Mouse (Mus musculus) megakaryocyte, adult 5-6 weeks (primary cell): Measurements from ENCODE around the gene Veph1. TPM values are rescaled to one million over a fixed set of nuclear protein-coding genes. Genes with fewer than 3 reads are reported as not detected.

Experiments used
- ATAC-seq: 2 replicates; pipeline ENCODE4 v1.8.0; 2016; ENCODE audit warnings: mild to moderate bottlenecking, inconsistent platforms; ENCODE audit not compliant: poor library complexity, severe bottlenecking
- total RNA-seq, 2 experiments: library from RNA; stranded (forward) in 1 of 2; stranded (reverse) in 1 of 2; fragments of 153-499, 151-499 nt in 1 of 2; fragments of 221-1000, 200-1000 nt in 1 of 2; gene quantifications; 2 replicates each; pipeline versions ENCODE4 v1.2.3 to v1.2.4; 2015 to 2017

The Veph1 gene
- total RNA-seq, 2 experiments from 2014 or later = not detected

- ATAC-seq = no peak
Observed at GRCm38 (mm10) chr3:66033346-66033745, 263.3 kb downstream of the Veph1 start.

- no peak for ATAC-seq
Observed at GRCm38 (mm10) chr3:66025454-66025853, 271.2 kb downstream of the Veph1 start.

- ATAC-seq = no peak
Observed at GRCm38 (mm10) chr3:66024220-66024792, 272.3 kb downstream of the Veph1 start.

GRCm38 (mm10) chr3:66019171-66019570 lies 277.5 kb downstream of the Veph1 start:
- ATAC-seq = no peak

- ATAC-seq = no peak
Observed at GRCm38 (mm10) chr3:66007632-66008401, 288.8 kb downstream of the Veph1 start.

GRCm38 (mm10) chr3:66004989-66005388 lies 291.6 kb downstream of the Veph1 start:
- ATAC-seq = peak; percentile 15; the same call in 1 of the 2 replicates

GRCm38 (mm10) chr3:66004220-66004951 lies 292.3 kb downstream of the Veph1 start:
- ATAC-seq = peak; percentile 62

Other genes starting within 250 kb of the Veph1 start
- gene Ptx3, start 76.9 kb downstream of the Veph1 start, total RNA-seq (2015) = 0.14 TPM in 1 of 2 replicates, not detected in the other
- gene Ptx3, start 76.9 kb downstream of the Veph1 start, total RNA-seq (2017) = not detected in 2 replicates